Mouse (Mus musculus): Measurements from ENCODE around the gene B3galt6. TPM values are rescaled to one million over a fixed set of nuclear protein-coding genes. Genes with fewer than 3 reads are reported as not detected.

The B3galt6 gene
- total RNA-seq, 1 experiment from 2014 or later = 9.0 TPM

Other genes with a start within 250 kb of the B3galt6 start
- 77.0 and 120 TPM in 2 replicates for gene Atad3a, start 231.6 kb downstream of the B3galt6 start, total RNA-seq (2017)
- 0.27 and 0.29 TPM in 2 replicates for gene Vwa1, start 218.0 kb downstream of the B3galt6 start, total RNA-seq (2017)
- not detected in 2 replicates for gene Tmem88b, start 206.8 kb downstream of the B3galt6 start, total RNA-seq (2017)
- gene Ankrd65, start 202.2 kb downstream of the B3galt6 start, total RNA-seq (2017) = not detected in 2 replicates
- gene Mrpl20, start 189.8 kb downstream of the B3galt6 start, total RNA-seq (2017) = 55.4 and 70.3 TPM in 2 replicates
- 83.7 and 89.3 TPM in 2 replicates for gene Ccnl2, start 180.2 kb downstream of the B3galt6 start, total RNA-seq (2017)
- gene Aurkaip1, start 161.4 kb downstream of the B3galt6 start, total RNA-seq (2017) = 89.9 and 123 TPM in 2 replicates
- gene Mxra8, start 153.0 kb downstream of the B3galt6 start, total RNA-seq (2017) = not detected in 2 replicates
- gene Dvl1, start 145.2 kb downstream of the B3galt6 start, total RNA-seq (2017) = 9.2 and 11.4 TPM in 2 replicates
- 0.09 TPM in 1 of 2 replicates, not detected in the other for gene Tas1r3, start 129.3 kb downstream of the B3galt6 start, total RNA-seq (2017)
- gene Cptp, start 123.2 kb downstream of the B3galt6 start, total RNA-seq (2017) = 9.2 and 10.2 TPM in 2 replicates
- 17.5 and 25.1 TPM in 2 replicates for gene Ints11, start 123.1 kb downstream of the B3galt6 start, total RNA-seq (2017)
- 18.1 and 39.2 TPM in 2 replicates for gene Pusl1, start 100.9 kb downstream of the B3galt6 start, total RNA-seq (2017)
- 18.0 and 20.1 TPM in 2 replicates for gene Acap3, start 100.8 kb downstream of the B3galt6 start, total RNA-seq (2017)
- gene Ube2j2, start 48.8 kb downstream of the B3galt6 start, total RNA-seq (2017) = 91.5 and 103 TPM in 2 replicates
- gene C1qtnf12, start 30.3 kb downstream of the B3galt6 start, total RNA-seq (2017) = 70.8 and 78.2 TPM in 2 replicates
- gene Sdf4, start 223 bp upstream of the B3galt6 start, total RNA-seq (2017) = 125 and 157 TPM in 2 replicates
- not detected in 2 replicates for gene Tnfrsf4, start 21.2 kb upstream of the B3galt6 start, total RNA-seq (2017)
- 6.1 and 9.8 TPM in 2 replicates for gene Tnfrsf18, start 33.5 kb upstream of the B3galt6 start, total RNA-seq (2017)
- gene Ttll10, start 66.8 kb upstream of the B3galt6 start, total RNA-seq (2017) = not detected in 2 replicates
- gene 9430015G10Rik, start 117.3 kb upstream of the B3galt6 start, total RNA-seq (2017) = 34.1 and 42.2 TPM in 2 replicates
- 0.05 TPM in 1 of 2 replicates, not detected in the other for gene Rnf223, start 137.9 kb upstream of the B3galt6 start, total RNA-seq (2017)
- gene Agrn, start 204.8 kb upstream of the B3galt6 start, total RNA-seq (2017) = 1.5 and 2.0 TPM in 2 replicates
- gene Isg15, start 208.2 kb upstream of the B3galt6 start, total RNA-seq (2017) = 3.7 TPM in 1 of 2 replicates, not detected in the other
- 0.18 and 3.1 TPM in 2 replicates for gene AW011738, start 210.7 kb upstream of the B3galt6 start, total RNA-seq (2017)
- 0.09 TPM in 1 of 2 replicates, not detected in the other for gene Perm1, start 223.2 kb upstream of the B3galt6 start, total RNA-seq (2017)
- gene Plekhn1, start 242.2 kb upstream of the B3galt6 start, total RNA-seq (2017) = 12.9 and 16.8 TPM in 2 replicates
- gene Noc2l, start 243.4 kb upstream of the B3galt6 start, total RNA-seq (2017) = 141 and 157 TPM in 2 replicates